Mouse (Mus musculus): ENCODE results near the gene Lrrc8a.

Lrrc8a gene

GRCm38 (mm10) chr2:30237199-30237880 lies at the start of gene Lrrc8a:
Gene Lrrc8a (plus strand): TSS chr2:30237715.
- DNase-seq (ENCODE audit: low spot score) = peak; percentile 99

GRCm38 (mm10) chr2:30191790-30192580 lies 45.5 kb upstream of the Lrrc8a start:
- no peak for DNase-seq (ENCODE audit: low spot score)

DNA sequence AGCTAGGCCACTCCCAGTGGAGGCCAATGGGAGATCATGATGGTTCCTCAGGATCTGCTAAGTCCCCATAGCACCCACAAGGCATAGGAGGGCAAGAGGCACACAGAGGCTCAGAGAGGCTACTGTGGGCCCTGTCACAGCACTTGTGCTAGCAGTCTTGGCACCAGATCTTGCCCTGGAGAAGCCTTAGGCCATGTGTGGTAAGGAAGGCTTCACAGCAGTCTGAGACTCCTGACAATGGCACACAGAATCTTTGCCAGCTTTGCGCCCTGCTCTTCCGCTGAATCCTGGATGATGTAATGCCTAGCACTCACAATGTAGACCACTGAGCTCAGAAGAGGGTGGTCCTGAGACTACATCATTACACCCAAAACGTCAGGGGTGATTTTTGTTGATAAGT lies 42.9 kb upstream of the Lrrc8a start:
- DNase-seq (ENCODE audit: low spot score) = no peak

DNA sequence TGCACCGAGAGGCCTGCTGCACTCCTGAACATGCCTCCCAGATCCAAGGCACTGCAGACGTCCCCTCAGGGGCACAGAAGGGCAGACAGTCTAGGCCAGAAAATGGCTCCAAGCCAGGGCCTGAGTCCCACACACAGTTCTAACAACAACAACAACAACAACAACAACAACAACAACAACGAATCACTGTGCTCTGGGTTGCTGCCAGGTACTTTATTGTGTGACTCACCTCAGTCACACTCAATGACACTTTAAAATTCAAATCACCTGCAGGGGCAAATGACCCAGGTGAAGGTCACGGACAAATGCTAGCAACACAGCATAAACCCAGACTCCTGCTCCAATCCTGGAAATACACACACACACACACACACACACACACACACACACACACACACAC lies 39.5 kb upstream of the Lrrc8a start:
- DNase-seq (ENCODE audit: low spot score) = no peak

DNA sequence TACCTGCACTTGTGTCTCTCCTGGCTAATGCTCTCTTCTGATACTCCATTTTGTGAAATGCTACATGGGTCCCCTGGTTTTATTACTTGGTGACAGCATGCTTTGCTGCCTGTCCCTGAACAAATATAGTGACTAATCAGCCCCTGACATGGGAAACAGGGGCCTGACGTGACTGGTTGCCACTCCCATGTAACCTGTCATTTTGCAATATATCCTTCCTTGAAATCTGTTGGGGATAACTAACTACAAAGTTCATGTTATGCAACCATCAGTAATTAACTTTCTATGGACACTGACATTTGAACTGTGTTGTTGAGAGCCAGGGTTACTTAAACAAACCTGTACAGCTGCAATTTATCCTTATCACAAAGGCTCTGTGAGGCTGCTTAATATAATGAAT lies 37.5 kb upstream of the Lrrc8a start:
- DNase-seq (ENCODE audit: low spot score) = no peak

DNA sequence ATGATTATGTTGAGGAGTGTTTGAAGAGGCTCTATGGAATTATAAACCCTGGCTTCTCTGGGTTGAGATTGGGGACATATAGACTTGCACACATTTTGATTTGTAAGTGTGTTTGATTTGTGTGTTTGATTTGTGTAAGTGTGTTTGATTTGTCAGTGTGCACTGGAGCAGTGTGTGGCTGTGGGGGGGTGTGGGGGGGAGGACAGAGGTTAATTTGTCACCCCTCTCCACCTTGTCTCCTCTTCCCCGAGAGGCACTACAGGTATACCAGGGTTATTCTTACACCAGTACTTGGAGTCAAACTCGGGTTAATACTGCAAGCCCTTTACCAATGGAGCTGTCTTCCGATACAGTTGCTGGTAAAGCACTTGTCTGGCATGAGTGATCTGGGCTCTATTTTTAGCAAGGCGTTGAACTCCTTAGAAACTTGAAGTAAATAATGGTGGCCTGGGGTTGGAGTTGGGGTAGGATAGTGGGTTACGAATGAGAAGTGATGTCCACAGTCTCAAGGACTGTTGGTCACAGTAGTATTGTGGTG lies 37.1 kb upstream of the Lrrc8a start:
- no peak for DNase-seq (ENCODE audit: low spot score)

GRCm38 (mm10) chr2:30203439-30203838 lies 34.1 kb upstream of the Lrrc8a start:
- DNase-seq (ENCODE audit: low spot score) = peak; percentile 39

- peak; percentile 24 for DNase-seq (ENCODE audit: low spot score)
These were observed 32.3 kb upstream of the Lrrc8a start for GRCm38 (mm10) chr2:30205255-30205628.

DNA sequence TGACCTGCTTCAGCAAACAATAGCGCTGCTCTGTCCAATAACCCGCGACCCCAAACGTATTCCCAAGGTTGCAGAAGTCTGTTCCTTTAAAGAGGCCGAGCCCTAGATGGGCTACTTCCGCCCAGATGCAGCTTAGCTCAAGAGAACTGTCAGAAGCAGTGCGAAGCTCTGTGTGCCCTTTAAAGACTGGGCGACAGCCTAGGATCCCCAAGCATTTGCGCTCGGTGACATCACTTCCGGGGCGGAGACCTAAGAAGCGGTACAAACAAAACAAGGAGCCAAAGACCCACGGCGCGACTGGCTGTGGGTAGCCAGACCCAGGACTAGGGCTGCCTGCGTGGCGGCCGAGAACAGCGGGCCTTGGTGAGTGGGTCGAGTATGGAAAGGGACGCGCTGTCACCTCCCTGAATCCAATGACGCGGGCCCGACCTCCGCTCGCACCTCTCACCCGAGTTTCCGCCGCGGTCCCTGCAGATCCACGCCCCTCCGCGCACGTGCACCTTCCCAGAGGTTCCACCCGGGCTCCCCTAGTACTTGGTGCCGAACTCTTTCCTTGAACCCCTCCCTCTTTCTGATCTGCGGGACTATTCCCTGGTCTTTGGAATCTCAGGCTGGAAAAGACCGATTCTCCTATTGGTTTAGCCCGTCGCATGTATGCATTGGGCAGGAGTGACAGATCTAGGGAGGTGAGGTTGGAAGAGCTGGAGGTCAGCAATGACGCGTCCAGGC lies 31.7 kb upstream of the Lrrc8a start, which contains the start of gene Kyat1:
Gene Kyat1, minus strand, starts transcription at position 219 of the 729 bp plus-strand sequence.
- peak; percentile 88 for DNase-seq (ENCODE audit: low spot score)

DNA sequence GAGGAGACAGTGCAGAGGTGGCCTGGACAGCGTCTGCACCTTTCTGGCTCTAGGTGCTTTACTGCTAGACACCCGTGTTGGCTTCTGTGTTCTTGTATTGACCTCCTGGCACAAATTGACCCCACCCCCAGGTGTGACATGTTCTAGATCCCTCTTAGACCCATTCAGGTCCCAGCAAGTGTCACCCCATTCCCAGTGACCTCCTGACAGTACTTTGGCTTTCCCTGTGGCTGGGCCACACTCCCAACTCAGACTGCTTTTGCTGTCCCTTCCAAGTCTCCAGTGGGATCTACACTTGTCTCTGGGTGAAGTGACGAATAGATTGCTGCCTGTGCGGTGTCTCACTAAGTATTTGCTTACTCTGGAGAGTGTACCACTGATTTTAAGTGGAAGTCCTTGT lies 30.1 kb upstream of the Lrrc8a start:
- no peak for DNase-seq (ENCODE audit: low spot score)

- no peak for DNase-seq (ENCODE audit: low spot score)
These were observed 29.6 kb upstream of the Lrrc8a start for GRCm38 (mm10) chr2:30207886-30208285.

- DNase-seq (ENCODE audit: low spot score) = no peak
These were observed 25.9 kb upstream of the Lrrc8a start for GRCm38 (mm10) chr2:30211408-30212168.

- DNase-seq (ENCODE audit: low spot score) = no peak
These were observed 25.4 kb upstream of the Lrrc8a start for GRCm38 (mm10) chr2:30212169-30212545.

DNA sequence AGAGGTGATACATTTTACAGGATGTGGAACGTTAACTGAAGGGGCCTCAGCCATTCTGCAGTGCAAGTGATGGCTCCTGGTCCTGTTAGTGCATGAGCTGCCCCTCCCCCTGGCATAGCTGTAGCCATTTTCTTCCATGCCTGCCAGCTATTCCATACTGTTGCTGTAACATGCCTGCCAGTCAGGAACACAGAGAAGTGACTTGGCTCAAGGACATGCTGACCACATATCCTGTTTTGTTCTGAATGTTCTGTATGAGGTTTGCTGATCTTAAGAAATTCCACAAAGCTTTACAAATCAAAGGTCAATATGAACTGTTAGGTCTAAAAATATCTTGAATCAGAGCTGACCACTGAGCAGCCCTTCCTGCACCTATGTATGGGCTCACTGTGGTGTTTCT lies 24.6 kb upstream of the Lrrc8a start:
- DNase-seq (ENCODE audit: low spot score) = no peak

DNA sequence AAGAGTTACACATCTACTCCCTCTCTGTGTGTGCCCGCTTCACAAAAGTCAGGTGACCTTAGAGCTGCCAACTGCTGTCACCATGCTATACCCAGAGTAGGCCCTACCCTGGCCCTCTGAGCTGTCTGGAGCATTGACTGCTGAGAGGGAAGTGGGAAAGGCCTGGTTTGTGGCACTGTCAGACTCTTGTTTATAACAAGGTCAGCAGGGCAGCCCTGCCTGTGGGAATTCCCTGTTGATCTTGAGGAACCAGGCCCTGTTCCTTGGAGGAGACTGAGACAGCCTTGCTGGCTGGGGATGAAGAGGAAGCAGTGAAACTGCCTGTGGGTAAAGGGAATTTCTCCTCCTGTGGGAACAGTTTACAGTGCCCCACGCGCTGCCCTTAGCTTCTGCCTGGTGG lies 22.8 kb upstream of the Lrrc8a start:
- no peak for DNase-seq (ENCODE audit: low spot score)

DNA sequence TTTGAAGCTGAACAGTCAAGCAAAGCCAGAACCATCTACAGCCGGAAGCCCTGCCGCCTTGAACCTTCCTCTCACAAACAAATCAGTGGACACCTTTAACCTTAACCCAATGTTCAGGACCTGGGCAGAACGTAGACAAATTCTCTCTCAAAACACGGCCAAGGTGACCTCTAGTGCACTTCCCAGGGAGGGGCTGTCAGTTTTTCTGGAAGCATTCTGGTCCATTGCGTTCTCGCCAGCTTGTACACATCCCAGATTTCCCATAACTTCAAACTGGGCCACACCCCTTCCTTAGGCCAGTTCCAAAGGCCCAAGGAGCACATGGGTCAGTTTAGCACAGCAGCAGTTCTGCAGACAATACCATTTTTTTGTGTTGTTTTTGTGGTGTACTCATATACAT lies 22.0 kb upstream of the Lrrc8a start:
- DNase-seq (ENCODE audit: low spot score) = no peak

DNA sequence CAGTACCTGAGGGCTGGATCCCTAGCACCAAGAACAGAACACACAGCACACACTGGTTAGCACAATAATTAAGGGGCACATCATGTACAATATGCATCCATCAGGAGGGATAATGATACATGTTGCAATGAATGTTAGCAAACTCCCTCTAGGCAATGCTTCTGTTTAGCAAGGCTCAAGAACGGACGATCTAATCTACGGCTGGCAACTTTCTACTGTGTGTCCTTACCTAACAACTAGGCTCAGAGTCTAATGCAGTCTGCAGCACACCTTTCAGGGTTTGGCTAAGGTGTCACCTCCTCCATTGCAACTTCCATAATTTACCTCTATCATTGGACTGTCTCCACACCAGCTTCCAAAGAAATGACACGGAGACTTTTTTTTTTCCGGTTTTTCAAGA lies 21.2 kb upstream of the Lrrc8a start:
- DNase-seq (ENCODE audit: low spot score) = no peak

DNA sequence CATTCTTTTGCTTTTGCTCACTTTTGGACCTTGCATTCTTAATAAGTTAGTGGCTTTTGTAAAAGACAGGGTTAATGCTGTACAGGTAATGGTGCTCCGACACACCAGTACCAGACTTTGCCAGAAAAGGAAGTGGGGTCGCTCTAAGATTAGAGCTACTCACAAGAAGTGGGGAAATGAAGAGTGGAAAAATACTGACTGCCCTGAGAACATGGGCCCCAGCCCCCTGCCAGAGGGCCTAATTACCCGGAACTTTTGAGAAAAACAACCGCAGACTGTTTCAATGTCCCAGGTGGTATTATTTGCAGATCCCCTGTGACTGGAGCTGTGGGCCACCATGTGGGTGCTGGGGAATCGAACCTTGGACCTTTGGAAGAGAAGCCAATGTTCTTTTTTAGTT lies 1.9 kb upstream of the Lrrc8a start:
- DNase-seq (ENCODE audit: low spot score) = no peak

DNA sequence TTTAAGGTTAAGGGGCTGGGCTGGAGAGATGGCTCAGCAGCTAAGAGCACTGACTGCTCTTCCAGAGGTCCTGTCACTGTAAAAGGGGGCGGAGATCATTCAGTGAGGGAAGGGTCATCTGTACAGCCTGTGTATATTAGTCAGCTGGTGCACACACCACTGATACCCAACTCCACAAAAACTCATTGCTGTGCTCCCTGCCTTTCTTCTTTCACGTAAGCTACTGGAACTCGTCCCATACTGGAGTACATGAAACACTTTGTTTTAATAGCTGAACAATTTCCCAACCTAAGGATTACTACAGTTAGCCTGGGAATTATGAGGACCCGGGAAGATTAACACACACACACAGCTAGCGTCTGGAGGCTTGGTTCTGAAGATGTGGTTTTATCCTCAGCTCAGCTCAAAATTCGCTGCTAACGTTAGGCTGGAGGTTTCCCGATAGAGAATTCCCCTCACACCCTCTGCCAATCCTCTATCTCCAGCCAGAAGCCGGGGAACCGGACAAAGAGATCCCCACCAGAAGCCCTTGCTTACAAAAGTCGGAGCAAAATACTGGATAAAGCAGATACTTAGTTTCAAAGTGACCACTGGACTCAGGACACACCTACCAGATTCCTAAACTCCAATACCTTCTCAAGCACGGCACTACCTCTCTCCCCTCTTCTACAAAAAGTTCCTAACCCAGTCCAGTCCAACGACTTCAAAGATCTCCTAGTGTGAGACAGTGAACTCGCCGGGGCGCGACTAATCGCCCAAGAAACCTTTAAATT lies 903 bp upstream of the Lrrc8a start:
- peak; percentile 43 for DNase-seq (ENCODE audit: low spot score)

DNA sequence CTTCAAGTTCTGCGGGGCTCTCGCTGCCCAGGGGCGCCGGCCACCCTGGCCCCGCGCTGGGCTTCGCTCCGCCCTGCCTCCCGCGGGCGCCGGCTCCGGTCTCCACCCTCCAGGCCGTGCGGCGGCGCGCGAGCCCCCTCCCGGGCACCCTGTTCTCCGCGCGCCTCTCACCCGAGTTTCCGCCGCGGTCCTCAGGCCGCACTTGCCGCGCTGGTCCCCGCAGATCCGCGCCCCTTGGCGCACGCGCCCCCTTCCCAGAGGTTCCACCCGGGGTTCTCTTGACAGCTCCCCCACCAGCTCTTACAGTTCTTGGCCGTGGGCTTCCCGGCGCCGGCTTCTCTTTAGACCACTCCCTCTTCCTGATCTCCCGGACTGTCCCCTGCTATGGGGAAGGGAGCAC lies 366 bp downstream of the Lrrc8a start:
- DNase-seq (ENCODE audit: low spot score) = peak; percentile 88

DNA sequence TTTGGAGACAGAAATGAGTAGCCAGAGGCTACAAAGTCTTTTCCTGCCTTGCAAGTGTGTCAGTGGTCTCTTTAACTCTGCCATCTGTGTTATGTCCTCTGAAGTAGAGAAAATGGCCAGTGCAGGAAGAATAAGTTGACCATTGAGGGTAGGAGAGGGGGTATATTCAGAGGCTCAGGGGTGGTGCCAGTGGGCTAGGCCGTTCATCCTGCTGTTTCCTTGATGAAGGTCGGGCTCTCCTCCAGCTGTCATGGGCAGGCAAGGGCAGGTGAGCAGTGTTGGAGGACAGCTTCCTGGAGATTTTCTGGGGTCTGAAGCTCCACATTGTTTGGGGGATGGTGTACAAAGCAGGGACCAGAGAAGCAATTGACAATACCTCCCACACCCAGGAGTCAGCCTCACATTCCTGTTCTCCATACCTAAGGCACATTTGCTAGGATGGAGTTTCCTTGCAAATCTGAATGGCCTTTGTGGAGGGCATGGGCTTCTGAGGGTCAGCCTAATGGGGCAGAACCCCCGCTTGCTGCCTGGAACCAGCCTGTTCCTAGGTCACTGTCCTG lies 1.5 kb downstream of the Lrrc8a start:
- no peak for DNase-seq (ENCODE audit: low spot score)

All from testis, postnatal 14 days (tissue).